ENCODE assay signal across 20 mouse cellular contexts in the genomic region with DNA sequence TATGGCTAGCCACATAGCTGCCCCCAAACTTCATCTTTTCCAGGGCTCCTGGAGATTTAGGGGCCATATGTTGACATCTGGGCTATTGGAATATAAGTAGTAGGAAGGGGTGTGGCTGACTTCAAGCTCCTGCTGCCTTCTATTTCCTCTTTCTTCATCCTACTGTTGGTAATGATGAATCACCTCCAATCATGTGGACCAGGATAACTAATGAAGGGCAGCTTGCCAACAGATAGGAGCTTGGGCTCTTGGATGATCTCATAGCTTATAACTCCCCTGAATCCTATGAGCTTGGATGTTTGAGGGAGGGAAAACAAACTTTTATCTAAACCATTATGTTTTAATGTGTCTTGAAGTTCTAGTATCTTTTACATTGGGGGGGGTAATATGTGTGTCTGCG.
DNase-seq lines count a peak whose midpoint lies in the region; TF ChIP-seq lines count a peak whose summit lies in the region.
"Had no signal": no experiment of that assay in that cellular context is flagged by ENCODE, and none has a peak within 500 bp of the region (broad histone marks: within the 10 kb centered on the region; RNA-seq: fewer than 3 reads in every experiment).

No protein-coding gene starts in this region.

- H3K4me1 ChIP-seq in embryonic fibroblast, embryonic 13.5 days (ENCODE audit: control insufficient read depth, insufficient read depth, low read length), result peaks cover 17% of the 10 kb centered on the region
- H3K4me1 ChIP-seq: embryonic facial prominence, embryonic 15.5 days; forebrain, embryonic 12.5 days; hindbrain, embryonic 13.5 days had no signal

- TF ChIP-seq CTCF in embryonic fibroblast, embryonic 13.5 days (IDR thresholded peaks at IDR 0.05; ENCODE audit: borderline replicate concordance, insufficient read depth, low read length), result no peak

- no peak overlapping the region for H3K4me3 ChIP-seq in embryonic fibroblast, embryonic 13.5 days (ENCODE audit: insufficient read depth, low read length)
- H3K4me3 ChIP-seq: embryonic facial prominence, embryonic 15.5 days; forebrain, embryonic 12.5 days; heart, embryonic 13.5 days; hindbrain, embryonic 13.5 days had no signal

- peak; percentile 71 for DNase-seq in heart, adult 11 months
- no peak for DNase-seq in heart, adult 8-10 months (ENCODE audit: low spot score)
- DNase-seq in 3T3-L1 (ENCODE audit: low read depth, low spot score) (peak; percentile 77), MEL-GATA-1-ER (ENCODE audit: extremely low read depth, low read depth) (peak; percentile 58)
- DNase-seq in spleen, adult 18-20 months, result no peak
- DNase-seq in left cerebral cortex, adult 18-20 months (ENCODE audit: low spot score in 2 of 2), result no peak
- DNase-seq: adrenal gland, postnatal 10 days; cerebellum, adult 11 months; cerebellum, adult 8-10 months; cerebellum, postnatal 14 days; embryo, embryonic 11 days; forebrain, postnatal 0 days; gastrocnemius, postnatal 14 days; heart, postnatal 10 days had no signal

- H3K27ac ChIP-seq in embryonic fibroblast, embryonic 13.5 days (ENCODE audit: insufficient read depth, low read length), result peak overlapping the region; percentile 34; the same call in 1 of the 2 replicates
- H3K27ac ChIP-seq: embryonic facial prominence, embryonic 15.5 days; forebrain, embryonic 12.5 days; heart, embryonic 13.5 days; hindbrain, embryonic 13.5 days; hindbrain, postnatal 0 days had no signal

- TF ChIP-seq POLR2A in embryonic fibroblast, embryonic 13.5 days (IDR thresholded peaks at IDR 0.05; ENCODE audit: low read depth, low read length), result no peak

Comparison
In these comparisons a context has a peak if more than half of its experiments do, and no peak if none do; other contexts are left out.
1. DNase-seq: peak in heart, adult 11 months (single experiment), 3T3-L1 (single experiment) and MEL-GATA-1-ER (single experiment); none in heart, adult 8-10 months (single experiment), spleen, adult 18-20 months (0 of 2) and left cerebral cortex, adult 18-20 months (0 of 2).